Mouse (Mus musculus) forebrain, embryonic 16.5 days (tissue): ENCODE results near the gene Cabin1. TPM values are rescaled to one million over a fixed set of nuclear protein-coding genes. Genes with fewer than 3 reads are reported as not detected.

Experiments
- ATAC-seq: fragments of 200-750 bp; cut with Nextera tagmentation; 2 replicates; pipeline ENCODE4 v1.8.0; 2017; ENCODE audit warnings: mild to moderate bottlenecking, moderate library complexity
- H3K27ac ChIP-seq: fragments of 300-500 bp; sonication (generic); 2 replicates; pipeline ENCODE4 v1.5.1; 2014; ENCODE audit warnings: low read length, control low read depth
- H3K27me3 ChIP-seq: fragments of 300-500 bp; sonication (generic); replicated peaks from 2 replicates; pipeline ENCODE4 v1.6.1; 2014; ENCODE audit warnings: low read length; ENCODE audit not compliant: control insufficient read depth, insufficient read depth
- H3K36me3 ChIP-seq: fragments of 300-500 bp; sonication (generic); 2 replicates; pipeline ENCODE4 v1.6.1; 2014; ENCODE audit not compliant: control insufficient read depth, insufficient read depth
- H3K4me1 ChIP-seq: fragments of 300-500 bp; sonication (generic); replicated peaks from 2 replicates; pipeline ENCODE4 v1.6.1; 2014; ENCODE audit warnings: low read length; ENCODE audit not compliant: control insufficient read depth, insufficient read depth
- H3K4me2 ChIP-seq: fragments of 300-500 bp; sonication (generic); 2 replicates; pipeline ENCODE4 v1.6.1; 2014; ENCODE audit warnings: mild to moderate bottlenecking, low read length, control low read depth
- H3K4me3 ChIP-seq: fragments of 300-500 bp; sonication (generic); replicated peaks from 2 replicates; pipeline ENCODE4 v1.5.1; 2014; ENCODE audit warnings: mild to moderate bottlenecking, low read length, control low read depth
- H3K9ac ChIP-seq: fragments of 300-500 bp; sonication (generic); replicated peaks from 2 replicates; pipeline ENCODE4 v1.6.1; 2014; ENCODE audit warnings: low read depth, low read length, control low read depth
- H3K9me3 ChIP-seq: fragments of 300-500 bp; sonication (generic); 2 replicates; pipeline ENCODE4 v1.6.1; 2016; ENCODE audit warnings: low read length; ENCODE audit not compliant: control insufficient read depth
- WGBS: fragments of 180-500 bp; shearing (Covaris S2); extraction: QIAGEN DNeasy Blood & Tissue Kit; methylation state at CpG from one replicate; pipeline ENCODE4 v1.1.7; 2014; 5-methylcytosine and 5-hydroxymethylcytosine counted together
- polyA plus RNA-seq: library from polyadenylated mRNA; unstranded; fragments of >200 nt; fragmentation: Nextera tagmentation; extraction: Ambion mirVana; gene quantifications from 2 replicates; pipeline ENCODE4 v1.2.1, GENCODE M21; 2015

Gene Cabin1
- polyA plus RNA-seq, 1 experiment from 2014 or later, result 41.1 TPM

GRCm38 (mm10) chr10:75664673-75665270 is 99.4 kb downstream of the Cabin1 start:
- peaks cover 43% of the 10 kb centered on the region for H3K4me1 ChIP-seq
- 89% methylated on average over 6 of the region's 6 CpGs for WGBS
- H3K4me2 ChIP-seq, result no peak overlapping the region
- no peak for ATAC-seq
- H3K36me3 ChIP-seq, result no peaks in the 10 kb centered on the region
- no peak overlapping the region for H3K4me3 ChIP-seq
- H3K27me3 ChIP-seq, result no peaks in the 10 kb centered on the region
- H3K9me3 ChIP-seq, result no peaks in the 10 kb centered on the region
- H3K27ac ChIP-seq, result no peak overlapping the region
- no peak overlapping the region for H3K9ac ChIP-seq

GRCm38 (mm10) chr10:75662575-75662974 is 101.6 kb downstream of the Cabin1 start:
- H3K9me3 ChIP-seq, result no peaks in the 10 kb centered on the region
- H3K36me3 ChIP-seq, result no peaks in the 10 kb centered on the region
- H3K4me2 ChIP-seq, result no peak overlapping the region
- H3K27ac ChIP-seq, result no peak overlapping the region; the same call in 1 of the 2 replicates
- H3K4me1 ChIP-seq, result peaks cover 37% of the 10 kb centered on the region
- no peaks in the 10 kb centered on the region for H3K27me3 ChIP-seq
- H3K9ac ChIP-seq, result no peak overlapping the region
- 75% methylated on average over 4 of the region's 4 CpGs for WGBS
- no peak for ATAC-seq
- no peak overlapping the region for H3K4me3 ChIP-seq

DNA sequence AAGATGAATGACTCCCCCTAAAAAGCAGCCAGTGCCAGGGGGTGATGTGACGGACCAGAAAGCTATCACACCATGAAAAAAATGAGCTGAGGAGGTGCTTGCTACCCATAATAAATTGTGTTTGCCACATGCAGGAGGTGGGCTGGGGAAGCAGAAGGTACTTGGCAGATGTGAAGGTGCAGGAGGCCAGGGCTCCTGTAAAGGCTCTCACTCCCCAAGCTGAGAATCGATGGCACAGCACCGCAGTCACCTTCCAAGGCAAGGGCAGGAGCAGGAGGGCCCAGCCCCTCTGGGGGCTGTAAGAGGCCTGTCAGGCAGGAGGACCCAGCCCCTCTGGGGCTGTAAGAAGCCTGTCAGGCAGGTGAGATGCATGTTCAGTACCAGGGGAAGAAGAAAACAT is 102.3 kb downstream of the Cabin1 start:
- no peak for ATAC-seq
- 56% methylated on average over 3 of the region's 3 CpGs for WGBS
- peak overlapping the region; percentile 43 for H3K27ac ChIP-seq

DNA sequence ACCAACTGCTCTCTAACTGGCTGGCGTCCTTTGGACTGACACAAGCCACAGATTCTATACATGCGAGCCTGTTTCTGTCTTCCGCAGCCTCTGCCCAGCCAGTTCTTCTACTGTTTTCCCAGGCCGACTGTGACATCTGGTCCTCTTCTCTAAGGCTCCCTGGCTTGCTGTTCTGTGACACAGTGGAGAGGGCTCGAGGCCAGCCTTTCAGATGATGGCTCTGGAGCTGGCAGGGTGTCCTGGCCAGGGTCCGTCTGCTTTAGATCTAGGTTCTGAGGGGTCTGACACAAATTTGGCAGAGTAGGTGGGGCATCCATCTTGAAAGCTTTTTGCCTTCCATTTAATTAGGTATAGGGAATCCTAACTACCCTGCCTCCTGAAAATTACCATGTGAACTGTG is 102.8 kb downstream of the Cabin1 start:
- H3K4me3 ChIP-seq, result no peak overlapping the region

More for the DNA sequence above, 102.3 kb downstream of the Cabin1 start:
- Histone ChIP-seq H3K4me1 (peaks cover 33% of the 10 kb centered on the region), H3K4me2 (no peak overlapping the region), H3K36me3 (peaks cover 2% of the 10 kb centered on the region; the same call in 1 of the 2 replicates), H3K4me3 (no peak overlapping the region), H3K9ac (no peak overlapping the region), H3K9me3 (no peaks in the 10 kb centered on the region), H3K27me3 (no peaks in the 10 kb centered on the region)

GRCm38 (mm10) chr10:75657772-75658171 is 106.4 kb downstream of the Cabin1 start:
- WGBS, result 96% methylated on average over 7 of the region's 7 CpGs
- H3K36me3 ChIP-seq, result peaks cover 4% of the 10 kb centered on the region; the same call in 1 of the 2 replicates

More for the DNA sequence above, 102.8 kb downstream of the Cabin1 start:
- Histone ChIP-seq H3K4me1 (peaks cover 28% of the 10 kb centered on the region), H3K36me3 (peaks cover 2% of the 10 kb centered on the region; the same call in 1 of the 2 replicates), H3K27me3 (no peaks in the 10 kb centered on the region), H3K4me2 (no peak overlapping the region), H3K27ac (peak overlapping the region; percentile 43), H3K9me3 (no peaks in the 10 kb centered on the region), H3K9ac (no peak overlapping the region)
- peak; percentile 81 for ATAC-seq
- WGBS, result 48% methylated on average over 6 of the region's 6 CpGs

GRCm38 (mm10) chr10:75657165-75657564 is 107.0 kb downstream of the Cabin1 start:
- WGBS, result 95% methylated on average over 5 of the region's 5 CpGs
- ATAC-seq, result no peak
- no peak overlapping the region for H3K4me2 ChIP-seq
- peaks cover 8% of the 10 kb centered on the region; the same call in 1 of the 2 replicates for H3K36me3 ChIP-seq
- no peaks in the 10 kb centered on the region for H3K27me3 ChIP-seq
- no peaks in the 10 kb centered on the region for H3K9me3 ChIP-seq
- no peak overlapping the region for H3K4me3 ChIP-seq
- peaks cover 11% of the 10 kb centered on the region for H3K4me1 ChIP-seq
- no peak overlapping the region for H3K9ac ChIP-seq
- H3K27ac ChIP-seq, result no peak overlapping the region

More at GRCm38 (mm10) chr10:75657772-75658171, 106.4 kb downstream of the Cabin1 start:
- no peak for ATAC-seq
- no peak overlapping the region for H3K9ac ChIP-seq
- H3K4me1 ChIP-seq, result peaks cover 16% of the 10 kb centered on the region
- no peak overlapping the region for H3K4me2 ChIP-seq
- no peak overlapping the region for H3K27ac ChIP-seq
- no peak overlapping the region for H3K4me3 ChIP-seq
- no peaks in the 10 kb centered on the region for H3K9me3 ChIP-seq
- H3K27me3 ChIP-seq, result no peaks in the 10 kb centered on the region

- no peak overlapping the region for H3K4me2 ChIP-seq
- ATAC-seq, result no peak
- peaks cover 17% of the 10 kb centered on the region; the same call in 1 of the 2 replicates for H3K36me3 ChIP-seq
- no peaks in the 10 kb centered on the region for H3K9me3 ChIP-seq
- no peaks in the 10 kb centered on the region for H3K27me3 ChIP-seq
- H3K27ac ChIP-seq, result no peak overlapping the region
- 96% methylated on average over 4 of the region's 4 CpGs for WGBS
- H3K9ac ChIP-seq, result no peak overlapping the region
- H3K4me3 ChIP-seq, result no peak overlapping the region
- no peaks in the 10 kb centered on the region for H3K4me1 ChIP-seq
Measured at GRCm38 (mm10) chr10:75654053-75654452, 110.1 kb downstream of the Cabin1 start.

DNA sequence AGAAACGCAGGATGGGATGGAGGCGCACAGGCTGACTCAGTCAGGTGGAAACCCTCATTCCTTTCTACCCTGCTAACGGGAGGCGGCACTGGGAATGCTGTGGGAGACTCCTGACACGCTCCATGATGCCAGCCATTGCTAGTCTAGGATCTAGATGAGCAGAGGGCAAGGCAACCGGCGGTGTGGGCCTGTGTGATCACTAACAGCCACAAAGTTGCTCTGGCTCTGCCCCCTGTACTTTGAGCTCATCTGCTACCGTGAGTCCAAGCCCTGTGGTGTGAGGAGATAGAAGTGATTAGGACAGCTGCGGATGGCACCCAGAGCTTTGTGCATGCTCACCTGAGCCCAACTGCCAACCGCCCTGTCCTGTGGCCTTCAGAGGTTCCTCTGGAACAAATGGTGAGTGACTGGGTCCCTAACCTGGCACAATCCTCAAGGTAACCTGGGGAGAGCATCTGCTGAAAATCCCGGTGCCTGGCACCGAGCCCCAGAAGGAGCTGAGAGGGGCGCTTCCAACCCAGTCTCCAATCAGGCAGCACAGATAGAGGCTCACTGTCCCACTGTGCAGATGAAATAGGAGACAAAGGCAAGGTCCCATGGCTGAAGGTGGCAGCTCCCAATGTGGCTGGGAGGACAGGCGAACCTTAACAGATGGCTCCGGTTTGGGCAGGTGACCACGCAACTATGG is 112.6 kb downstream of the Cabin1 start:
- Histone ChIP-seq H3K9ac (no peak overlapping the region), H3K4me1 (peaks cover 8% of the 10 kb centered on the region), H3K9me3 (no peaks in the 10 kb centered on the region), H3K4me3 (no peak overlapping the region), H3K27ac (no peak overlapping the region), H3K27me3 (no peaks in the 10 kb centered on the region), H3K4me2 (no peak overlapping the region), H3K36me3 (peaks cover 16% of the 10 kb centered on the region; the same call in 1 of the 2 replicates)
- WGBS, result 95% methylated on average over 16 of the region's 16 CpGs
- no peak for ATAC-seq

DNA sequence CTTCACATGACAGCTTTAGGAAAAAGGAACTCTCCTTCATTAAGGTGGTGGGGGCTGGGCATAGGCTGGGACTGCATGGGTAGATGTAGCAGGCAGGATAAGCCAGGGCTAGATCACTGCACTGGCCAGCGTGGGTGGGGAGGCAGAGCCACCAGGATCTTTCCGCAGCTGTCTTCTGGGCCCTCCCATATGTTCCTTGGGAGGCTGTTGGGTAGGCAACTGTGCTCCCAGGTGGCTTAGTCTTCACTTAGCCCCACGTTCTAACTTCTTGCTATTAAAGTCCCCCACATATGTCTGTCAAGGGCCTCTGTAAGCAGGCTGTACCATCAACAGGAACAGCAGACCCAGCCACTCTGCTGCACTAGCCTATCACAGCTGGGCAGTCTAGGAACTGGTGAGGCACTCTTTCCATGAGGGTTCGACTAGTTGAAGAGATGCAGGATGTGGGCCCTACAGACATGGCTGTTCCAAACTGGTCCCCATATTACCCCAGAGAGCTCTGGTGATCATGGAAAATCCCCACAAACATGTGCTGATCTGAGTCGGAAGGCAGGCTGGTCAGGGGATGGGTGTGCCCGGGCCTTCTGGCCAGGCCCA is 113.7 kb downstream of the Cabin1 start:
- Histone ChIP-seq H3K4me3 (no peak overlapping the region), H3K27me3 (no peaks in the 10 kb centered on the region), H3K4me2 (no peak overlapping the region), H3K4me1 (peaks cover 8% of the 10 kb centered on the region), H3K27ac (no peak overlapping the region), H3K36me3 (peaks cover 16% of the 10 kb centered on the region), H3K9me3 (no peaks in the 10 kb centered on the region), H3K9ac (no peak overlapping the region)
- ATAC-seq, result no peak
- WGBS, result 87% methylated on average over 6 of the region's 6 CpGs
